Mouse (Mus musculus) kidney, embryonic 15.5 days (tissue): ENCODE measurements around the gene Mdm2. TPM values are rescaled to one million over a fixed set of nuclear protein-coding genes. Genes with fewer than 3 reads are reported as not detected.

Experiments
- ATAC-seq: fragments of 200-750 bp; cut with Nextera tagmentation; replicated peaks from 2 replicates; pipeline ENCODE4 v1.8.0; 2017; ENCODE audit warnings: moderate TSS enrichment; ENCODE audit not compliant: low FRiP score
- H3K27ac ChIP-seq: fragments of 300-500 bp; sonication (generic); 2 replicates; pipeline ENCODE4 v1.5.1; 2015; ENCODE audit warnings: mild to moderate bottlenecking, inconsistent platforms
- H3K27me3 ChIP-seq: fragments of 300-500 bp; sonication (generic); 2 replicates; pipeline ENCODE4 v1.6.1; 2015; ENCODE audit warnings: inconsistent platforms
- H3K36me3 ChIP-seq: fragments of 300-500 bp; sonication (generic); 2 replicates; pipeline ENCODE4 v1.6.1; 2015; ENCODE audit warnings: inconsistent platforms
- H3K4me1 ChIP-seq: fragments of 300-500 bp; sonication (generic); 2 replicates; pipeline ENCODE4 v1.6.1; 2015; ENCODE audit warnings: inconsistent platforms
- H3K4me2 ChIP-seq: fragments of 300-500 bp; sonication (generic); 2 replicates; pipeline ENCODE4 v1.6.1; 2015; ENCODE audit warnings: moderate library complexity, mild to moderate bottlenecking, inconsistent platforms
- H3K4me3 ChIP-seq: fragments of 300-500 bp; sonication (generic); replicated peaks from 2 replicates; pipeline ENCODE4 v1.5.1; 2015; ENCODE audit warnings: mild to moderate bottlenecking, inconsistent platforms
- H3K9ac ChIP-seq: fragments of 300-500 bp; sonication (generic); 2 replicates; pipeline ENCODE4 v1.6.1; 2015; ENCODE audit warnings: mild to moderate bottlenecking, inconsistent platforms
- H3K9me3 ChIP-seq: fragments of 300-500 bp; sonication (generic); replicated peaks from 2 replicates; pipeline ENCODE4 v1.6.1; 2016; ENCODE audit warnings: inconsistent platforms
- WGBS: fragments of 180-500 bp; shearing (Covaris S2); methylation state at CpG from one replicate; pipeline ENCODE4 v1.1.7; 2015; ENCODE audit warnings: mixed read lengths; 5-methylcytosine and 5-hydroxymethylcytosine counted together
- polyA plus RNA-seq: library from polyadenylated mRNA; unstranded; fragments of >200 nt; fragmentation: Nextera tagmentation; extraction: Ambion mirVana; gene quantifications from 2 replicates; pipeline ENCODE4 v1.2.1, GENCODE M21; 2015

Gene Mdm2
- polyA plus RNA-seq, 1 experiment from 2014 or later: 49.7 TPM

DNA sequence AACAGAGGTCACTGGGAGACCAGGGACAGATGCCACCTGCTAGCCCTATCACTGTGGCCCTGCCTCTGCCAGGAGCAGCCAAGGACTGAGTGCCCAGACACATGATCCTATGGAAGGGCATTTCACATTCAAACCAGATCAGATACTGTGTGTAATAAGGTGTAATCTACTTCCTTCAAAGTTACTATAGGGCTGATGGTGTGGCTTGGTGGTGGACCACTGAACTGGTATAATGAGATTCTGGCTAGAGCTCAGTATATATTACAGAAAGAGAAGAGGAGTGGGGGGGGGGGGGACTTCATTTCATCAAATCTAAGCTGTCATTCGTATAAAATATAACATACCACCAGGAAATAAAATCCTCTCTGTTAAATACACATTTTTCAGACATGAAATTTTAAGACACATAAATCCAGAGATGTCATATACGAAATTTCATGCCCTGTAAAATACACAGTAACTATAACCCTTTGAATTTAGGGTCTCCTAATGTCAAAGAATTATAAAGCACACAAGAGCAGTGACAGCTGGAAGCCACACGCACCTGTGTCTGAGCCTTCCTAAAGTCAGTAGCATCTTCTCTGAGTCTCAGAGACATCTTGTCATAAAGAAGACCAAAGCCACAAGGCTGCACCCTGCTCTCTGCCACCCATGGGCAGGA lies 36.1 kb downstream of the Mdm2 start:
- Histone ChIP-seq H3K36me3 (0 out of 2 replicates have a peak, but pooled peaks cover 5% of the 10 kb centered on the region), H3K4me3 (no peak overlapping the region), H3K4me1 (peaks cover 17% of the 10 kb centered on the region), H3K9me3 (no peaks in the 10 kb centered on the region), H3K4me2 (no peak overlapping the region), H3K27ac (no peak overlapping the region), H3K27me3 (no peaks in the 10 kb centered on the region), H3K9ac (no peak overlapping the region)
- 86% methylated on average over 3 of the region's 3 CpGs for WGBS
- no peak for ATAC-seq

DNA sequence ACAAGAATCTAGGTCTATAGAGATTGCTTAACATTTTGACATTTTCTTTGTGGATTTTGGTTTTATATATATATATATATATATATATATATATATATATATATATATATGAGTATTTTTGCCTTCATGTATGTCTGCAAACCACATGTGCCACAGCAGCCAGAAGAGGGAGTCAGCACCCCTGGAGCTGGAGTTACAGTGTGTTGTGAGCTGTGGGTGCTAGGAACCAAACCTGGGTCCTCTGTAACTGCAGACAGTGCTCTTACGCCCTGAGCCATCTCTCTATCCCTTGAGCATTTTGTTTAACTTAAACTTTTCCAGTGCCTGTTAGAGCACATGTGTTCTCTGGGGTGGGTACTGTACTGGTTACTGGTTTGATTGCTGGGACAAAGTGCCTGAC lies 36.6 kb downstream of the Mdm2 start:
- Histone ChIP-seq H3K36me3 (0 out of 2 replicates have a peak, but pooled peaks cover 5% of the 10 kb centered on the region), H3K4me1 (peaks cover 19% of the 10 kb centered on the region), H3K4me3 (no peak overlapping the region), H3K27me3 (no peaks in the 10 kb centered on the region), H3K9ac (no peak overlapping the region), H3K27ac (no peak overlapping the region), H3K4me2 (no peak overlapping the region), H3K9me3 (no peaks in the 10 kb centered on the region)
- 87% methylated on average over 1 of the region's 1 CpGs for WGBS
- no peak for ATAC-seq

- Histone ChIP-seq H3K27me3 (no peaks in the 10 kb centered on the region), H3K36me3 (0 out of 2 replicates have a peak, but pooled peaks cover 9% of the 10 kb centered on the region), H3K27ac (no peak overlapping the region), H3K9ac (no peak overlapping the region), H3K4me3 (no peak overlapping the region), H3K4me1 (peaks cover 19% of the 10 kb centered on the region), H3K9me3 (no peaks in the 10 kb centered on the region), H3K4me2 (no peak overlapping the region)
- 65% methylated on average over 7 of the region's 7 CpGs for WGBS
- no peak for ATAC-seq
Measured at GRCm38 (mm10) chr10:117672693-117673092, 37.9 kb downstream of the Mdm2 start.

GRCm38 (mm10) chr10:117671930-117672666 lies 38.5 kb downstream of the Mdm2 start:
- 0 out of 2 replicates have a peak, but pooled peaks cover 9% of the 10 kb centered on the region for H3K36me3 ChIP-seq
- H3K4me2 ChIP-seq: no peak overlapping the region
- no peak overlapping the region for H3K9ac ChIP-seq
- H3K4me1 ChIP-seq: peaks cover 19% of the 10 kb centered on the region
- no peak for ATAC-seq
- no peak overlapping the region for H3K4me3 ChIP-seq
- H3K27ac ChIP-seq: no peak overlapping the region
- no peaks in the 10 kb centered on the region for H3K27me3 ChIP-seq
- H3K9me3 ChIP-seq: no peaks in the 10 kb centered on the region
- WGBS: 87% methylated on average over 13 of the region's 13 CpGs

DNA sequence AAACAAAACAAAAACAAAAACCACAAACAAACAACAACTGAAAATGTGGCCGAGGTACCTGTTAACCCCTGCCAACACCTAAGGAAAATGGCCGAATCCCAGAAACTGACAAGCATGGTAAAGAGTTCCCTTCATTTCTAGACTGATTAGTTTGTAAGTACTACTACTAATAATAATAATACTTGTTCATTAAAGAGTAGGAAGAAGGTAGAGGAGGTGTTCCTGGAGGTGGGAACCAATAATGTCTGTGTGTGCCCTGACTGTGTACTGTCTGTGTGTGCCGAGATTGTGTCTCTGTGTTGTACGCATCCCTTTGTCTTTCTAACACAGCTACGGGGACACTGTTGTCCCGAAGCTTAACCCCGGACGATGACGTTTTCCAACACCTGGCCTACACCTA lies 39.3 kb downstream of the Mdm2 start:
- 90% methylated on average over 9 of the region's 9 CpGs for WGBS
- Histone ChIP-seq H3K27me3 (no peaks in the 10 kb centered on the region), H3K4me2 (no peak overlapping the region), H3K36me3 (0 out of 2 replicates have a peak, but pooled peaks cover 9% of the 10 kb centered on the region), H3K4me3 (no peak overlapping the region), H3K4me1 (peaks cover 12% of the 10 kb centered on the region), H3K27ac (no peak overlapping the region), H3K9ac (no peak overlapping the region), H3K9me3 (no peaks in the 10 kb centered on the region)
- ATAC-seq: no peak

DNA sequence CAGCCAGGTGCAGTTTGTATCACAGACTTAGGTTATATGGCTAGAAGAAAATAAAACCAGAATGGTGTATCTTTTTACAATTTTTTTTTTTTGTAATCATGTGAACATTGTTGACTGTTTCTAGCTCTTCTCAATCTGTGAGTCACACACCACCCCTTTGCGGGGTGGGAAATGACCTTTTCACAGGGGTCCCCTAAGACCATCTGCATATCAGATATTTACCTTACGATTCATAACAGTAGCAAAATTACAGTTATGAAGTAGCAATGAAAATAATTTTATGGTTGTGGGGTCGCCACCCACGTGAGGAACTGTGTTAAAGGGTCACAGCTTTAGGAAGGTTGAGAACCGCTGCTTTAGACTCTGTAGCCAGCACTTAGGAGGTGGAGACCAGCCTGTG lies 39.8 kb downstream of the Mdm2 start:
- WGBS: 84% methylated on average over 5 of the region's 5 CpGs
- Histone ChIP-seq H3K36me3 (0 out of 2 replicates have a peak, but pooled peaks cover 9% of the 10 kb centered on the region), H3K4me3 (no peak overlapping the region), H3K9ac (no peak overlapping the region), H3K27me3 (no peaks in the 10 kb centered on the region), H3K4me2 (no peak overlapping the region), H3K27ac (no peak overlapping the region), H3K9me3 (no peaks in the 10 kb centered on the region), H3K4me1 (peaks cover 8% of the 10 kb centered on the region; the same call in 1 of the 2 replicates)
- ATAC-seq: no peak

DNA sequence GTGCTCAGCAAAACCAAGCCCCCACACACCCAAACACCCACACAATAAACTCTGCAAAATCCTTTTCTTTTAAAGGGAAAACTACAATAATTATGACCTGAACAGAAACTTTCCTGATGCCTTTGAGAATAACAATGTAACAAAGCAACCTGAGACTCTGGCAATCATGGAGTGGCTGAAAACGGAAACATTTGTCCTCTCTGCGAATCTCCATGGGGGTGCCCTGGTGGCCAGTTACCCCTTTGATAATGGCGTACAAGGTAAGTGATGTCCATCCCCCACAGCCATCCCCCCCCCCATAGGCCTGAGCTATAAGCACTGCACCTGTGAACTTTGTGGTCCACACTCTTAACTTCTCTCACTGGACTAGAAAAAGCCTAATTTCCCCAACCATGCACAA lies 40.5 kb downstream of the Mdm2 start:
- H3K27ac ChIP-seq: no peak overlapping the region
- H3K9ac ChIP-seq: no peak overlapping the region
- no peak for ATAC-seq
- no peak overlapping the region for H3K4me3 ChIP-seq
- 0 out of 2 replicates have a peak, but pooled peaks cover 9% of the 10 kb centered on the region for H3K36me3 ChIP-seq
- WGBS: 53% methylated on average over 3 of the region's 3 CpGs
- no peak overlapping the region for H3K4me2 ChIP-seq
- no peaks in the 10 kb centered on the region for H3K9me3 ChIP-seq
- no peaks in the 10 kb centered on the region for H3K27me3 ChIP-seq
- peaks cover 9% of the 10 kb centered on the region; the same call in 1 of the 2 replicates for H3K4me1 ChIP-seq

GRCm38 (mm10) chr10:117669449-117670090 lies 41.0 kb downstream of the Mdm2 start:
- Histone ChIP-seq H3K9ac (no peak overlapping the region), H3K36me3 (0 out of 2 replicates have a peak, but pooled peaks cover 9% of the 10 kb centered on the region), H3K4me1 (peaks cover 12% of the 10 kb centered on the region), H3K4me2 (no peak overlapping the region), H3K27ac (peak overlapping the region; percentile 39; the same call in 1 of the 2 replicates), H3K27me3 (no peaks in the 10 kb centered on the region), H3K9me3 (no peaks in the 10 kb centered on the region), H3K4me3 (no peak overlapping the region)
- ATAC-seq: no peak
- WGBS: 51% methylated on average over 10 of the region's 10 CpGs

DNA sequence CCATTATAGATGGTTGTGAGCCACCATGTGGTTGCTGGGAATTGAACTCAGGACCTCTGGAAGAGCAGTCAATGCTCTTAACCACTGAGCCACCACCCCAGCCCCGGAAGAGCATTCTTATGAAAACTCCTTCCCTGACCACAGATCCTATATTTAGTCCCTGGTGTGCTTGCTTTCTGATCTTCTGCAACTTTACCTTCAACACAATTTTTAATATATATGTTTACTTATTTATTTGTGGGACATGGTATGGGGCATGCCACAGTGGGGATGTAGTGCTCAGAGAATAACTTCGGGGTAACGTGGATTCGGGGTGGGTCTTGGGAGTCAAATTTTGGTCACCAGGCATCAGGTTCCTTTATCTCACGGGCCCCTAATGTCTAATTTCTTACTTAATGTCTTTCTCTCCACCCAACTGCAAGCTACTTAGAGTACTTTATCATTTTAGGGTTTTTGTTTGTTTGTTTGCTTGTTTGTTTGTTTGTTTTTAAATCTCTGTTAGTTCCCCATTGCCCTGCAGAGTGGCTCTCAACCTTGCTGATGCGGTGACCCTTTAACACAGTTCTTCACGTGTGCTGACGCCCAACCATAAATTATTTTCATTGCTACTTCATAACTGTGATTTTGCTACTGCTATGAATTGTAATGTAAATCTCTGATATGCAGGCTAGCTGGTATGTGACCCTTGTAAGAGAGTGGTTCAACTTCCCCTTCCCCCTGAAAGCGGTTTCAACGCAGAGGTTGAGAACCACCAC lies 41.8 kb downstream of the Mdm2 start:
- 65% methylated on average over 10 of the region's 10 CpGs for WGBS
- no peaks in the 10 kb centered on the region for H3K27me3 ChIP-seq
- no peak overlapping the region for H3K4me3 ChIP-seq
- H3K27ac ChIP-seq: no peak overlapping the region
- peaks cover 18% of the 10 kb centered on the region for H3K4me1 ChIP-seq
- 0 out of 2 replicates have a peak, but pooled peaks cover 9% of the 10 kb centered on the region for H3K36me3 ChIP-seq
- H3K9ac ChIP-seq: no peak overlapping the region
- ATAC-seq: no peak
- no peak overlapping the region for H3K4me2 ChIP-seq
- no peaks in the 10 kb centered on the region for H3K9me3 ChIP-seq

- no peak for ATAC-seq
- no peaks in the 10 kb centered on the region for H3K27me3 ChIP-seq
- H3K4me1 ChIP-seq: peaks cover 26% of the 10 kb centered on the region
- H3K9ac ChIP-seq: no peak overlapping the region
- no peaks in the 10 kb centered on the region for H3K9me3 ChIP-seq
- H3K4me3 ChIP-seq: no peak overlapping the region
- no peak overlapping the region for H3K4me2 ChIP-seq
- H3K27ac ChIP-seq: no peak overlapping the region
- 94% methylated on average over 28 of the region's 28 CpGs for WGBS
- H3K36me3 ChIP-seq: 0 out of 2 replicates have a peak, but pooled peaks cover 9% of the 10 kb centered on the region
Measured at GRCm38 (mm10) chr10:117667663-117668507, 42.7 kb downstream of the Mdm2 start.
